Mouse (Mus musculus): ENCODE data around the gene Rnd2.
A peak's percentile ranks its signal among the peaks of the same experiment; 100 is the strongest.
"Not testable (repeated sequence)": the region's sequence is repeated elsewhere in the genome, so short reads cannot be mapped to it uniquely, and the experiment has no call there.

Gene Rnd2

DNA sequence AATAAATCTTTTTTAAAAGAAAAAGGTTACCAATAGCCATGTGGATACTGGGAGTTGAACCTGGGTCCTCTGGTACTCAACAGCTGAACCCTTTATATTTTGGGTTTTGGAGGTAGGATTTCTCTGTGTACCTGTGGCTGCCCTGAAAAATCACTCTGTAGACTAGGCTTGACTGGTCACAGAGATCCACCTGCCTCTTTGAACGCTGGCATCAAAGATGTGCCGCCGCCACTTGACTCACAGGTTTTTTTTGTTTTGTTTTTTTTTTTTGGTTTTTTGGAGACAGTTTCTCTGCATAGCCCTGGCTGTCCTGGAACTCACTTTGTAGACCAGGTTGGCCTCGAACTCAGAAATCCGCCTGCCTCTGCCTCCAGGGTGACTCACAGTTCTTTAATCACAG is 17.0 kb upstream of the Rnd2 start:
- no peak for DNase-seq

DNA sequence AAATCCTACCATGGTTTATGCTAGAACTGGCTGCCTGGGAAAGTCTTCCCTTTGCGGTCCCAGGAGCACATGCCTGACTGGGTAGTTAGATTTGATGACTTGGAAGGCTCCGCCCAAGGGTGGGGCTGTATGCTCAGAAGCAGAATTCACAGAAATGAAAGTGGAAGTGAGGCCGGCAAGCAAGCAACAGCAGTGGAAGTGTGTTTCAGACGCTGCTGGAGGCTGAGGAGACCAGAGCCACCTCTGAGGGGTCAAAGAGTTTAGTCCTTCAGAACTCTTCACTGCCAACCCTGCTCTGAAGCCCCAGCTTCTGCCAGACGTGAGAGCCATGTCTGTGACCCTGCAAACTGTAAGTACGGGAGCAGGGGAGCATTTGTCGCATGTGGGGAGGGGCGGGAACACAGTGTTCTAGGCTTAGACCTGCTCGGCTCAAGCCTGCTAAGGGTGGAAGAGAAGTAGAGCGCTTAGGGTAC is 16.5 kb upstream of the Rnd2 start, which contains the start of gene Ifi35:
Gene Ifi35, plus strand, starts transcription at position 134 of the 473 bp plus-strand sequence.
- DNase-seq: peak; percentile 85 to 86

DNA sequence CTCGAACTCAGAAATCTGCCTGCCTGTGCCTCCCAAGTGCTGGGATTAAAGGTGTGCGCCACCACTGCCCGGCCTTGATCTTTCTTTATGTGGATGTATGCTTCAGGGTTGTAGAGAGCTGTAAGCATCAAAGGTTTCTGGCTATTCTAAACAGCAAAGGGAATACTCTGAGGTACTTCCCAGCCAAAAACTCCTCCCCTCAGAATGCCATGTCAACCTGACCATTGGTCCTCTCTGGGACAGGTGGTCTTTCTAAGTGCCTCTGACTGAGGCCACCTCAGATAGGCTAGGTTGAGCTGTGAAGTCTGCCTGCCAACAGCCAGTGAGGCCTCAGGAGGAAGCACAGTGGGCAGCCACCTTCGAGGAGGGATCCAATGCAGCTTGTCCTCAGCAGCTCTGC is 15.9 kb upstream of the Rnd2 start:
- no peak for DNase-seq

DNA sequence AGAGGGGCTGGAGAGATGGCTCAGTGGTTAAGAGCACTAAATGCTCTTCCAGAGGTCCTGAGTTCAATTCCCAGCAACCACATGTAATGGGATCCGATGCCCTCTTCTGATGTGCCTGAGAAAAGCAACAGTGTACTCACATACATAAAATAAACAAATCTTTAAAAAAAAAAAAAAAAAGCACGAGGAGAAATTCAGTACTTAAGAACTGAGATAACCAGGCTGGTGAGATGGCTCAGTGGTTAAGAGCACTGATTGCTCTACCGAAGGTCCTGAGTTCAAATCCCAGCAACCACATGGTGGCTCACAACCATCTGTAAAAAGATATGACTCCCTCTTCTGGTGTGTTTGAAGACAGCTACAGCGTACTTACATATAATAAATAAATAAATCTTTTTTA is 15.2 kb upstream of the Rnd2 start:
- DNase-seq: not testable (repeated sequence)

DNA sequence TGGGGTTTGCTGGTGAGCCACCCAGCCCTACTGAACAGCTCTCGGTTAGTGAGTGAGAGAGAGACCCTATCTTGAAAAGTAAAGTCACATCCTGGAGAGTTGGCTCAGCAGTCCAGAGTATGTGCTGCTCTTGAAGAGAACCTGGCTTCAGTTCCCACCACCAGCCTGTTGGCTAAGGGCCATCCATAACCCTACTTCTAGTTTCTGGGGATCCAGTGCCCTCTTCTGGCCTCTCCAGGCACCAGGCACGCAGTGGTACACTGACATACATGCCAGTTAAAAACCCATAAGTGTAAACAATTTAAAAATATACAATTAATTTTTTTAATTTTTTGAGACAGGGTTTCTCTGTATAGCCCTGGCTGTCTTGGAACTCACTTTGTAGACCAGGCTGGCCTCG is 14.4 kb upstream of the Rnd2 start:
- peak in 1 of 2 experiments; percentile 45 for DNase-seq

DNA sequence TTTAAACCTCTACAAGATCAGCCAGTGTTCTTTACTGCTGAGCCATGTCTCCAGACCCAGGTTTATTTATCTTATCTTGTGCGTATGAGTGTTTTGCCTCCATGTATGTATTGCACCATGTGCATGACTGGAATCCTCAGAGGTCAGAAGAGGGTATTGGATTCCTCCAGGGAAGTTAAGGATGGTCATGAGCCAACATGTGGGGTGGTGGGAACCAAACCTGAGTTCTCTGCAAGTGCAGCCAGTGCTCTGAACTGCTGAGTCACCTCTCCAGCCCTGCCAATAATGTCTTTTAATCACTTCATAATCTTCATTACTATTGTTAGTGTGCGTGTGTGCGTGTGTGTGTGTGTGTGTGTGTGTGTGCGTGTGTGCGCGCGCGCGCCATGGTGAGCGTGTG is 13.3 kb upstream of the Rnd2 start:
- DNase-seq: no peak

DNA sequence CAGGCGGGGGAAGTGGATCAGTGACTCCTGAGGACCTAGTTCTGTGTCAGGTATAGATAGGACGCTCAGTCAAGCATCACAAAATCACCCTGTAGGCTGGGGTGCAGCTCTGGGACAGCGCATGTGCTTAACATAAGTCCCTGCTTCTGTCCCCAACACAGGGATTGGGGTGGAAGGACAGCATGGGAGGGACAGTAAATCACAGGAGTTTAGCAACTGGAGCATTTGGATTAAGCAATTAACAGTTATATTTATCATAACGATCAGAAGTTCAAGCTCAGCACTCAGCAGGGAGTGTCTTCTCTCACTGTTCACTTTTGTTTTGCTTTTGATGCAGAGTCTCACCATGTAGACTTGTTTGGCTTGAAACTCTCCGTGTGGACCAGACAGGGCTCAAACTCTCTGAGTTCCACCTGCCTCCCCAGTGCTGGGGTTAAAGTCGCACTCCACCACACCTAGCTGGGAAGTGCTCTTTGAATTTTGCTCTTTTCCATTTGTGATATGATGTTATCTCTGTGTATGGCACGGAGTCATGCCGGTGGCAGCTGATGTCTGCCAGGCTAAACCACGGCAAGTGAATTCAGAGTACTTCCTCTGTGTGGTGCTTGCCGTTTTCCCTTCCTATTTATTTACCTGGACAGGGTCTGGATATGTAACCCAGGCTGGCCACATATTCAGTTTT is 12.6 kb upstream of the Rnd2 start:
- no peak for DNase-seq

DNA sequence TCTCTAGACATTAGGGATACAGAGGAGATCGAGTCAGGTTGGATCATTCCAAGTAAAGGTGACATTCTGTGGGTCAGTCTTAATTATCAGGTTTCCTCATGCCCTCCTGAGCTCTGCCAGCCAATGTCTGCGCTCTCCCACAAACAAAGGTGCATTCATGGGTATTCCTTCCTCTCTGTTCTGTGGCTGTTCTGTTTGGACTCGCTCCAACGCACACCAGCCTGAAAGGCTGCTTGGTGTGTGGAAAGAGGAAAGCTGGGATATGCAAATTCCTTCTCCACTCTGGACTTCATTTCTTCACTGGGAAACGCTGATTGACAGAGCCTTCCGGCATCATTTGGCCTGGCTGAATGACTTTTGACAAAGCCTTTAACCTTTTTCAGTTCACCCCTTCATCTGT is 10.1 kb upstream of the Rnd2 start:
- no peak for DNase-seq

DNA sequence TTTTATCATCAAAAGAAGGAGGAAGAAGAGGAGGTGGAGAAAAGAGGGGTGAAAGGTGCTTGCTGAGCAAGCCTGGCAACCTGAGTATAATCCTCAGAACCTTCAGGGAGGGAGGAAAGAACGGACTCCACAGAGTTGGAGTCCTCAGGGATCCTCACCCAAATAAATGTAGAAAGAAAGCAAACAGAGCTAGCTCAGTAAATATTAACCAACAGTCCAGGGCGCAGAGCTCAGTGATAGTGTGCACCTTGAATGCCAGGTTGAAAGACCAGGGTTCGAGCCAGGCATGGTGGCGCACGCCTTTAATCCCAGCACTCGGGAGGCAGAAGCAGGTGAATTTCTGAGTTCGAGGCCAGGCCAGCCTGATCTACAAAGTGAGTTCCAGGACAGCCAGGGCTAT is 9.2 kb upstream of the Rnd2 start:
- DNase-seq: no peak

DNA sequence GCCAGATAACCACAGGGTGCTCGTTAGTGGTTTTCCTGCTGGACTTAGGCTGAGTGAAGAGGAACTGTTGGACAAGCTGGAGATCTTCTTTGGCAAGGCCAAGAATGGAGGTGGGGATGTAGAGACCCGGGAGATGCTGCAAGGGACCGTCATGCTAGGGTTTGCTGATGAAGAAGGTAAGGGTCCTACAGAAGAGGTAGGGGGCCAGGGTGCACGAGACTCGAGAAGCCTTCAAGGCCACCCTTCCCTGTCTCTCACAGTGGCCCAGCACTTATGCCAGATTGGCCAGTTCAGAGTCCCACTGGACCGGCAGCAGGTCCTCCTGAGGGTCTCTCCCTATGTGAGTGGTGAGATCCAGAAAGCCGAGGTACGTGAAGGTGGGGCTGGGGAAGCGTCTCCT is 7.2 kb upstream of the Rnd2 start:
- no peak for DNase-seq

DNA sequence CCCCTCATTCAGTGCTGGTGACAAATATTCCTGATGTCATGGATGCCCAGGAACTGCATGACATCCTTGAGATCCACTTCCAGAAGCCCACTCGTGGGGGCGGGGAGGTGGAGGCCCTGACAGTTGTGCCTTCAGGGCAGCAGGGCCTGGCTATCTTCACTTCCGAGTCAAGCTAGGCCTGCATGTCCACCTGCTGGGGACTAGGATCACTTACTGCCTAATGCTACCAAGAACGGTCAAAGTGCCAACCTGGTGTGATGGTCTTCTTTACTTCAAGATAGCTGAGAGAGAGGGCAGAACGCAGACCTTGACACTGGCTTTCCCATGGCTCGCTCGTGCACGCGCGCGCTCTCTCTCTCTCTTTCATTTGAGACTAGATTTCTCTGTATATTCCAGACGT is 6.6 kb upstream of the Rnd2 start:
- DNase-seq: no peak

DNA sequence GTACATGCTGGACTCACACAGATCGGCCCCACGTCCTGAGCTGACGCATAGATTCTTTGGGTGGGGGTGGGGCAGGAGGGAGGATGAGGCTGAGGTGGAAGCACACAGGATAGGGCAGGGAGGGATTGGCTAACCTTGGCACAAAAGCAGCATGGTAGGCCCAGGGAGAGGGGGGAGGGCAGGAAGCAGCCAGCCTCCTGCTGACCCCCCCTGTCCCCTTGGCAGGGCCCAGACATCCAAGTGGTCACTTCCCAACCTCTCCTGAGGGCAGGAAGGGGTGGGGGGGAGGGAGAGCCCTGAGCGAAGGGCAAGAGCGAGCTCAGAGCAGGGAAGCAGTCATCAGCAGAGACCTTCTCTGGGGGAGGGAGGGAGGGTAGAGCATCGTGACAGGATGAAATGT is 5.1 kb upstream of the Rnd2 start:
- peak; percentile 69 to 87 for DNase-seq

DNA sequence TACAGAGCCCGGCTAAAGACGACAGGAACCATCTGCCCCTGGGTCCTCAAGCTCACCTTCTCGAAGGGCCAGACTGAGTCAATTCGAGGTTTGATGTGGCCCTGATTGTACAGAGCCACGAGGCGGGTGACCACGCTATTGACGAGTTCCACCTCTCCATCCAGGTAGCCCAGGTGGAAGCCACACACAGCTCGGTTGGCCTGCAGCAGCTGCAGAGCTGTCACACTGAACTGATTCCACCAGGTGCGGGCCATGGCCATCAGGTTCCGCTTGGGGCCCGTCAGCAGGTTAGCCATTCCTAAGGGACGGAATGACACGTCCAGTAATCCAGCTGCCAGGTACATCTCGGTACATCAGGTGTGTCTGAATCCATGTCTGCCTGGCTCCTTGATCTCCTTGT is 4.5 kb upstream of the Rnd2 start:
- no peak for DNase-seq

DNA sequence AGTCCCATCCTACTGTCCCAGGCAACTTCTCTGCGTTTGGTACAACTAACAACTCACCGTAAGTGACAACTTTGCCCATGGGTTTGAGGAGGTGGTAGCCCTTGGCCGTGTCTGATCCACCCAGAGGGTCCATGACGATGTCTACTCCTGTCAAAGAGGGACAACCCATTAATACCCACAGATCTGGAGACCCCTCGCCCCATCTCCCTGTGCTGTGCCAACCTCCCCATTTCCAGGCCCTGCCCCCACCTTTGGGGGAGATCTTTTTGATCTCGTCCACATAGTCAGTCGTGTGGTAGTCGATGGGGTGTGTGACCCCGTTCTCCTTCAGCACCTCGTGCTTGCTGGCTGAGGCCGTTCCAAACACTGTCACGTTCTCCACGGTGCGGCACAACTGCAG is 2.7 kb upstream of the Rnd2 start:
- DNase-seq: no peak

DNA sequence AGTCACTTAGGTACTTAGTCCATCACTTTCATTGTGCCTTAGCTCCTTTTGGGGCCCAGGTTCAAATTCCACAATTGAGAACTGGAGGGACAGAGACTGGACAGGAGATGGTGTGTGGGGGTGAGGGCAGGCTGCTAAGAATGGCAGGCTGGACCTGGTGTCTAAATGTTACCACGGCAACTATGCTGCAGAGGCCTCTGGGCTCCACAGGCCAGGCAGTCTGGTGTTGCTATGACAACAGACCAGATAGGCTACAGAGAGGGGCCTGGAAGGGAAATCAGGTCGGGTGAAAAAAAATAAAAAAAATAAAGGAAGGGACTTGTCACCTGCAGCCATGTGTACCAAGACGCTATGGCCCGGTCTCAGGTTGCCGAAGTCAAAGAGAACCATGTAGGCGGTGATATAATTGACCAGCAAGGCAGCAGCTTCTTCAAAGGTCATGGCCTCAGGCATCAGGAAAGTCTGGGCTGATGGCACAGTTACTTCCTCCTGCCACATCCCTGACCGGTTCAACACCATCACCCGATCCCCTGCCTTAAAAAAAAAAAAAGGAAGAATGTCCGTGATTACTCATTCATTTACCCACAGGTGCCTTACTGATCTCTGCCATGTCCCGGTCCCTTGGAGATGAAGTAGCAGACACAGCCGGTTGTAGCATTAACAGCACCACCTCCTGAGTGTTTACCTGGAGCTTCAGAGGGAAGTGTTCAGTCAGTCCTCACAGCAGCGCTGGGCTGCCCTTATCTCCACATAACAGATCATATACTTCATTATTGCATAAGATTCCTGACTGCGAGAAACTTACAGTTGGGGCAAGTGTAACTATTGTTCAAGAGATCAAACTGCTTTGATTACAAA is 2.0 kb upstream of the Rnd2 start:
- no peak for DNase-seq

DNA sequence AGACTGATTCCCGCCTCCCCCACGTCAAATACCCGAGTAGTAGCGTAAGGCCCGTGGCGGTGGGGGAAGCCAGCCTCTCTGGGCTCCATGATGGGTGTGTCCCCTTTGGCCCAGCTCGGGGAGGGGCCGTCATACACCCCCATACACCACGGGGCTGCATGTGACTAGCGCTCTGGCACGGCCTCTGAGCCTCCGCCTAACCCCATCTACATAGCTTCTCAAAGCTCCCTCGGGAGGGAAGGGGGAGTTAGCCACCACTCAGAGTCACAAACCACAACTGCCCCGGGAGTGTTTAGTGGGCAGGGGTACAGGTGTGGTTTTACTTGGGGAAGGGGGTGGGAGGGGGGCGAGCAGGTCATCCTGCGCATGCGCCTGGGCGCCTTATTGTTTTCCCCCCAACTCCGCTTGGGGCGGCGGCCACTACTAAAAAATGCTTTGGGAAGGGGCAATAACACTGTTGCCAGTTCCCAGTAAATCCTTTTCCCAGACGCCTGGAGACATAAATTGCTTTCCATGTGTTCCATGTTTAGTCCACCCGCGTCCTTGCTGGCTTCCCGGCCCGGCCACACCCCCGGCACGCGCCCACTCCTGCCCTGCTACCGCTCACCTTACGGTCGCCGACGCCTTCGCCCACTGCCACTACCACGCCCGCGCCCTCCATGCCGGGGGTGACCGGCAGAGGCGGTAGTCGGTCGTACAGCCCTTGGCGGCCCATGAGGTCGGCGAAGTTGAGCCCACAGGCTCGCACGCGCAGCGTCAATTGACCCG is 486 bp downstream of the Rnd2 start:
- DNase-seq: peak; percentile 83 to 89

DNA sequence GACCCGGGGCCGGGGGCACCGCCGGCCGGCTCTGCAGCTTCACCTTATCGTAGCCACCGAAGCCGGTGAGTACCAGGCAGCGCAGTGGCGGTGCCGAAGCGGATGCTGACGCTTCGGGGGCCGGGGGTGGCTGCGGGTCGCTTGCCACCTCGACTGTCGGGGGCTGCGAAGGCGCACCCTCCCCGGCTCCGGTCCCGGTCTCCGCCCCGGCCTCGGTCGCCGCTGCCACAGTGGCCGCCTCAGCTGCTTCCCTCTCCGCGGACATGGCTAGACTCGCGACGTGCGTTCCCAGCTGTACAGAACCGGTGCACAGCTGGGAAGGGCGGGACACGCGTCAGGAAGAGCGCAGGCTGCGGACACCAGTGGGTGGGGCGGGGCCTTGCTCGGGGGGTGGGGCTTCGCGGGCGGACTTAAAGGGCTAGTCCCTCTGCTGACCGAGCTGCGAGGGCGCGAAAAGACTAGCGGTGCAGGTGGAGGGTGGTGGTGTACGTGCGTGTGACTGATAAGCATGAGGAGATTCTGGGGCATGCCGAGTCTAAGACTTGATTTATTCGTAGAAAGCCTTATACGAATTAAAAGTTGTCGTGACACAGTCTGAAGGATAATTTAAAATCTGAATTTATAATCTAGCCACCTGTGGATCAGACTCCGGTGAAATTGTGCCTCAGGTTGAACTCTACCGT is 1.2 kb downstream of the Rnd2 start, which contains the start of gene Vat1:
Gene Vat1, minus strand, starts transcription at position 362 of the 683 bp plus-strand sequence.
- DNase-seq: peak; percentile 81 to 86

DNA sequence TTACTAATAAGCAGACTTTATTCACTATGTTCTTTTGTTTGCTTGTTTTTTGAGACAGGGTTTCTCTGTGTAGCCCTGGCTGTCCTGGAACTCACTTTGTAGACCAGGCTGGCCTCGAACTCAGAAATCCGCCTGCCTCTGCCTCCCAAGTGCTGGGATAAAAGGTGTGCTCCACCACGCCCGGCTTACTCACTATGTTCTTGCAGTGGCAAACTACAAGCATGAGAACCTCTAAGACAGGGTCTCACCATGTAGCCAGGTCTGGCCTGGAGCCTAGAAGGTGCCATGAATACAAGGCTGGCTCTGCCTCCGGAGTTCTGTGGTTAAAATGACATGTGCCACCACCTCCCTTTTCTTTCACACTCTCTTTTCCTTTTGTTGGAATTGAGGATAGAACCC is 1.8 kb downstream of the Rnd2 start:
- DNase-seq: not testable (repeated sequence)

DNA sequence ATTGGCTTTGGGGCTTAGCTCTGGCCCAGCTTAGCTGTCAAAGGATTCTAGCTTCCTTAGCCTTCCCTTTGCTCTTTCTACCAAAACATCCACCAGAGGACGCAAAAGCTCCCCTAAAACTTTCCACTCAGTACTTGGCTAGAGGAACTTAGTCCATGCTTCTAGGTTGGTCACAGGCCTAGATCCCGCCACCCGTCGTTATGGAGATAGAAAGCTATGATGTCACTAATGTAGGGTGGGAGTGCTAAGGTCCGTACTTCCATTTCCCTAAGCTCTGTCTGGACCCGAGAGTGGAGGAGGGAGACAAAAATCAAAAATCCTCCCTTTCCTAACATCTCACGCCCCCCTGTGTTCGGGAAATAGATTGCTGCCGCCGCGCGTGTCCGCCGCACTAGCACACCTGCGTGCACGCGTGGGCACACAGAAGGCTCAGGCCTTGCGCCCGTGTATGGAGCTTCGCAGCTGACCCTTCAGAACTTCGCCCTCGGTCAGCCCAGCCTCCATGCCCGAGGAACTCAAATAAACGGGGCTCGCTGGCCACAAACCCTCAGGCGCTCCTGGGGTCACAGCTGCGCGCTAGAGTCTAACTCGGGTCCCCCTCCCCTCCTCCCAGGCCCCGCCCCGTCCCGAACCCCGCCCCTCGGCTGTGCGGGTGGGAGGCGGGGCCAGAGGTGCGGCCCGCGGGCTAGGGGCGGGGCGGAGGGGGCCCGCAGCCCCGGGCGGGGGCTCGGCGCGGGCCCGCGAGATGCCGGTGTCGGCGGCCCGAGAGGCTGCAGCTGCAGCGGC is 2.9 kb downstream of the Rnd2 start:
- DNase-seq: peak; percentile 77 to 80

DNA sequence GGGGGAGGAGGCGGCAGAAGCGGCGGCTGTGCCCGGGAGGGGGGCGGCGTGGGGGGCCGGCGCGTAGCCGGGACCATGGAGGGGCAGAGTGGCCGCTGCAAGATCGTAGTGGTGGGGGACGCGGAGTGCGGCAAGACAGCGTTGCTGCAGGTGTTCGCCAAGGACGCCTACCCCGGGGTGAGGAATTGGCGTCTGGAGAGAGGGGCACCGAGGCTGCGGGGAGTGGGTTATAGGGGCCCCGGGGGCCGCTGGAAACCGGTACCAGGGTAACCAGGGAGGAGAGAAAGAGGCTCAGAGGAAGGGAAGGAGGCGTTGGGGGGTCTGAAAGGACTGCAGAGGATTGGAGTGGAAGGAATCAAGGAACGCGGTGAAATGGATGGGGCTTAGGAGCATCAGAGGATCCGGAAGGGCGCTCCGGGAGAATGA is 3.5 kb downstream of the Rnd2 start:
- no peak for DNase-seq

DNA sequence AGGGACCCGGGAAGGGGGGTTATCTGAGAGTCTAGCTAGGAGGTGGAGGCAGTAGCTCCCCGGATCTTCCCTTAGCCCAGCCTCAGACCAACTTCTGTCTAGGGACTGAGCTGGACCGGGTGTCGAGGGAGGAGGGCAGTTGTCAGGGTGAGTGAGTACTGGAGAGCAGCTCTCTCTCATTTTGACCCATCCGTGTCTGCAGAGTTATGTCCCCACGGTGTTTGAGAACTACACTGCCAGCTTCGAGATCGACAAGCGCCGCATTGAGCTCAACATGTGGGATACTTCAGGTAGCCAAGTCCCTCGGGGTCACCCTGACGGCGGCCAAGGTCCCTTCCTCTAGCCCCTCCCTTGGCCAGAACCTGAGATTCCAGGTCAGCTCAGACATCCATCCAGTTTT is 3.9 kb downstream of the Rnd2 start:
- no peak for DNase-seq

DNA sequence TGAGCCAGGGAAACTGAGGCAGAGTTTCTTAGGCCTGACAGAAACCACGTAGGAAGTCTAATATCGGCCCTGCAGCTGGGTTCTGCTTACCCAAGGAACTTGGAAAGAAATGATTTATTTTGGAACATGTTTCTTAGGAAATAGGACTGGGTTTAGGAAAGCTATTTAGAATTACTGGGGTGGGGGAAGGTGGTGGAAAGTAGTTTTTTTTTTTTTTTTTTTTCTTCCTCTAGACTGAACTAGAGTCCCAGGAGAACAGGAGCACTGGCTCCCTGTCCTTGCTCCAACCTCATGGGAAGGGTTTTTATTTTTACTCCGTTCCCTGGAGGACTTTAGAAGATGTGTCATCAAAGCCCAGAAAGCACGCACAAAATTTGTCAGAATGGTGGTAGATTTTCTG is 4.4 kb downstream of the Rnd2 start:
- no peak for DNase-seq

Data from lung, postnatal 4 days (tissue).